Mouse (Mus musculus): Measurements from ENCODE around the gene Klc4. TPM values are rescaled to one million over a fixed set of nuclear protein-coding genes. Genes with fewer than 3 reads are reported as not detected.

The Klc4 gene
- total RNA-seq, 2 experiments from 2014 or later: 25.9 to 26.8 TPM

GRCm38 (mm10) chr17:46588173-46588572 lies 57.6 kb downstream of the Klc4 start:
- DNase-seq: no peak

- DNase-seq: no peak
Measured at GRCm38 (mm10) chr17:46586327-46586726, 59.5 kb downstream of the Klc4 start.

Other genes starting within 250 kb of the Klc4 start
- gene Crip3, start 217.1 kb downstream of the Klc4 start, total RNA-seq (2021): 1 to 10 TPM in 1 of 2 experiments, under 1 TPM in 1; 0.82 to 1.2 TPM
- not detected for gene Slc22a7, start 207.6 kb downstream of the Klc4 start, total RNA-seq (2021)
- gene Ttbk1, start 158.3 kb downstream of the Klc4 start, total RNA-seq (2021): under 1 TPM; 0.20 to 0.28 TPM
- gene Dnph1, start 149.3 kb downstream of the Klc4 start, total RNA-seq (2021): 1 to 10 TPM; 1.2 to 1.5 TPM
- gene Cul9, start 99.6 kb downstream of the Klc4 start, total RNA-seq (2021): 10 to 100 TPM; 23.9 to 25.7 TPM
- gene Srf, start 89.8 kb downstream of the Klc4 start, total RNA-seq (2021): 10 to 100 TPM; 88.4 to 93.6 TPM
- gene Ptk7, start 16.5 kb downstream of the Klc4 start, total RNA-seq (2021): 1 to 10 TPM; 2.0 to 2.5 TPM
- 100 to 1,000 TPM; 136 to 141 TPM for gene Mrpl2, start 207 bp upstream of the Klc4 start, total RNA-seq (2021)
- gene Cul7, start 4.3 kb upstream of the Klc4 start, total RNA-seq (2021): 10 to 100 TPM; 16.9 to 18.8 TPM
- 10 to 100 TPM; 13.4 to 14.2 TPM for gene Rrp36, start 28.3 kb upstream of the Klc4 start, total RNA-seq (2021)
- gene Mea1, start 32.8 kb upstream of the Klc4 start, total RNA-seq (2021): 10 to 100 TPM; 52.0 to 52.2 TPM
- gene Klhdc3, start 34.9 kb upstream of the Klc4 start, total RNA-seq (2021): 10 to 100 TPM; 53.5 to 60.2 TPM
- gene Ppp2r5d, start 59.1 kb upstream of the Klc4 start, total RNA-seq (2021): 10 to 100 TPM; 29.0 to 30.0 TPM
- 10 to 100 TPM; 36.1 to 39.2 TPM for gene Pex6, start 65.4 kb upstream of the Klc4 start, total RNA-seq (2021)
- gene Gnmt, start 83.1 kb upstream of the Klc4 start, total RNA-seq (2021): 1 to 10 TPM; 3.7 to 4.1 TPM
- 10 to 100 TPM; 16.5 to 18.2 TPM for gene Cnpy3, start 106.2 kb upstream of the Klc4 start, total RNA-seq (2021)
- gene Ptcra, start 117.7 kb upstream of the Klc4 start, total RNA-seq (2021): not detected
- gene 2310039H08Rik, start 126.6 kb upstream of the Klc4 start, total RNA-seq (2021): 10 to 100 TPM; 24.4 to 29.4 TPM
- 10 to 100 TPM; 59.8 to 61.8 TPM for gene Rpl7l1, start 136.7 kb upstream of the Klc4 start, total RNA-seq (2021)
- gene Bicral, start 212.5 kb upstream of the Klc4 start, total RNA-seq (2021): 10 to 100 TPM in 1 of 2 experiments, 1 to 10 TPM in 1; 7.5 to 13.0 TPM
- 10 to 100 TPM; 16.0 to 16.6 TPM for gene Tbcc, start 244.7 kb upstream of the Klc4 start, total RNA-seq (2021)